Mouse (Mus musculus) embryo, embryonic 9.5 days (tissue): ENCODE results near the gene Abi2.
"Not testable (repeated sequence)": the region's sequence is repeated elsewhere in the genome, so short reads cannot be mapped to it uniquely, and the experiment has no call there.

Experiments used
- DNase-seq: peaks from one replicate; pipeline ENCODE4 v3.0.0-alpha.2; 2017; ENCODE audit errors: extremely low spot score

Abi2 gene

GRCm38 (mm10) chr1:60409168-60409828, at the start of gene Abi2:
Gene Abi2 (plus strand): TSS chr1:60409619.
- DNase-seq = peak; percentile 97

GRCm38 (mm10) chr1:60361626-60362025, 47.8 kb upstream of the Abi2 start:
- DNase-seq = no peak

- DNase-seq = no peak
These were observed 32.9 kb upstream of the Abi2 start for GRCm38 (mm10) chr1:60376556-60376955.

GRCm38 (mm10) chr1:60381910-60382309, 27.5 kb upstream of the Abi2 start:
- no peak for DNase-seq

- DNase-seq = no peak
These were observed 4.6 kb upstream of the Abi2 start for GRCm38 (mm10) chr1:60404848-60405247.

- DNase-seq = no peak
These were observed 785 bp upstream of the Abi2 start for GRCm38 (mm10) chr1:60408501-60409167.

GRCm38 (mm10) chr1:60409928-60410817, 754 bp downstream of the Abi2 start:
- DNase-seq = peak; percentile 28

GRCm38 (mm10) chr1:60416724-60417123, 7.3 kb downstream of the Abi2 start:
- DNase-seq = no peak

GRCm38 (mm10) chr1:60423882-60424281, 14.5 kb downstream of the Abi2 start:
- DNase-seq = no peak

GRCm38 (mm10) chr1:60428341-60428740, 18.9 kb downstream of the Abi2 start:
- no peak for DNase-seq

- DNase-seq = no peak
These were observed 19.5 kb downstream of the Abi2 start for GRCm38 (mm10) chr1:60428932-60429331.

GRCm38 (mm10) chr1:60431531-60431930, 22.1 kb downstream of the Abi2 start:
- no peak for DNase-seq

- no peak for DNase-seq
These were observed 23.1 kb downstream of the Abi2 start for GRCm38 (mm10) chr1:60432497-60432896.

GRCm38 (mm10) chr1:60441438-60441837, 32.0 kb downstream of the Abi2 start:
- not testable (repeated sequence) for DNase-seq

GRCm38 (mm10) chr1:60447067-60447466, 37.6 kb downstream of the Abi2 start:
- DNase-seq = no peak

- DNase-seq = no peak
These were observed 40.5 kb downstream of the Abi2 start for GRCm38 (mm10) chr1:60449896-60450295.

GRCm38 (mm10) chr1:60460623-60461022, 51.2 kb downstream of the Abi2 start:
- DNase-seq = no peak

GRCm38 (mm10) chr1:60469491-60469890, 60.1 kb downstream of the Abi2 start:
- DNase-seq = no peak

- no peak for DNase-seq
These were observed 61.1 kb downstream of the Abi2 start for GRCm38 (mm10) chr1:60470541-60470940.

- no peak for DNase-seq
These were observed 72.1 kb downstream of the Abi2 start for GRCm38 (mm10) chr1:60481561-60481960.

GRCm38 (mm10) chr1:60482881-60483280, 73.5 kb downstream of the Abi2 start:
- no peak for DNase-seq

GRCm38 (mm10) chr1:60485649-60486048, 76.2 kb downstream of the Abi2 start:
- no peak for DNase-seq
